11 mouse cellular contexts compared by ENCODE assay signal in genomic region chr3:104673642-104674328, GRCm38 (mm10). TPM values are rescaled to one million over a fixed set of nuclear protein-coding genes. Genes with fewer than 3 reads are reported as not detected.
DNase-seq lines count a peak whose midpoint lies in the region; ATAC-seq lines count a peak whose summit lies in the region.
"Had no signal": no experiment of that assay in that cellular context is flagged by ENCODE, and none has a peak within 500 bp of the region (broad histone marks: within the 10 kb centered on the region; RNA-seq: fewer than 3 reads in every experiment).

No protein-coding gene starts in this region.

- no peaks in the 10 kb centered on the region for H3K36me3 ChIP-seq in kidney, embryonic 14.5 days (ENCODE audit: control insufficient read depth, insufficient read depth, low read length)
- no peaks in the 10 kb centered on the region for H3K36me3 ChIP-seq in intestine, embryonic 16.5 days (ENCODE audit: control insufficient read depth, insufficient read depth, low read length)

- ATAC-seq in kidney, embryonic 14.5 days (ENCODE audit: low FRiP score, low TSS enrichment), result no peak
- peak; percentile 53 for ATAC-seq in intestine, embryonic 16.5 days
- ATAC-seq in cerebellum, adult (ENCODE audit: insufficient number of reproducible peaks, low FRiP score, low TSS enrichment), result no peak

- no peaks in the 10 kb centered on the region for H3K27me3 ChIP-seq in kidney, embryonic 14.5 days (ENCODE audit: control insufficient read depth, insufficient read depth, low read length)
- no peaks in the 10 kb centered on the region for H3K27me3 ChIP-seq in intestine, embryonic 16.5 days (replicated peaks; ENCODE audit: control insufficient read depth, insufficient read depth, low read length)

- H3K4me3 ChIP-seq in kidney, embryonic 14.5 days (ENCODE audit: low read length), result no peak overlapping the region
- no peak overlapping the region for H3K4me3 ChIP-seq in brown adipose tissue, adult 24 weeks (ENCODE audit: insufficient read depth, low read depth, low read length)
- H3K4me3 ChIP-seq in intestine, embryonic 16.5 days (ENCODE audit: low read length), result no peak overlapping the region

- DNase-seq in kidney, postnatal 10 days, result no peak
- peak; percentile 37 to 68 for DNase-seq in spleen, postnatal 36 days (ENCODE audit: low spot score in 2 of 2)
- DNase-seq in testis, postnatal 10 days (ENCODE audit: low spot score), result no peak
- DNase-seq: gastrocnemius, postnatal 14 days; left cerebral cortex, postnatal 4 days; right cerebral cortex, adult 18-20 months; thymus, adult 18-20 months had no signal

- peak overlapping the region; percentile 91 for H3K27ac ChIP-seq in kidney, embryonic 14.5 days (ENCODE audit: low read depth, low read length)
- peak overlapping the region; percentile 76 for H3K27ac ChIP-seq in brown adipose tissue, adult 24 weeks (replicated peaks; ENCODE audit: low read depth, low read length)
- peak overlapping the region; percentile 86 for H3K27ac ChIP-seq in intestine, embryonic 16.5 days (ENCODE audit: low read length)

- 37% methylated on average over 4 of the region's 4 CpGs for WGBS in kidney, embryonic 14.5 days
- WGBS in intestine, embryonic 16.5 days, result 47% methylated on average over 4 of the region's 4 CpGs

- no peaks in the 10 kb centered on the region for H3K9me3 ChIP-seq in kidney, embryonic 14.5 days (ENCODE audit: control insufficient read depth, low read length)
- H3K9me3 ChIP-seq in intestine, embryonic 16.5 days (ENCODE audit: control insufficient read depth, low read length), result no peaks in the 10 kb centered on the region

- no peak overlapping the region for H3K9ac ChIP-seq in kidney, embryonic 14.5 days (ENCODE audit: low read depth, low read length)
- H3K9ac ChIP-seq in intestine, embryonic 16.5 days (ENCODE audit: low read depth, low read length), result peak overlapping the region; percentile 50

- H3K4me1 ChIP-seq in kidney, embryonic 14.5 days (ENCODE audit: control insufficient read depth, insufficient read depth, low read length), result peaks cover 33% of the 10 kb centered on the region
- H3K4me1 ChIP-seq in brown adipose tissue, adult 24 weeks (ENCODE audit: control insufficient read depth, insufficient read depth, insufficient read length, low read length), result peaks cover 35% of the 10 kb centered on the region
- H3K4me1 ChIP-seq in intestine, embryonic 16.5 days (ENCODE audit: control insufficient read depth, insufficient read depth, low read length), result peaks cover 34% of the 10 kb centered on the region

- H3K4me2 ChIP-seq in kidney, embryonic 14.5 days (replicated peaks; ENCODE audit: low read depth, low read length), result 0 out of 2 replicates have a peak overlapping the region, but pooled peaks have one; percentile 62
- 0 out of 2 replicates have a peak overlapping the region, but pooled peaks have one; percentile 73 for H3K4me2 ChIP-seq in intestine, embryonic 16.5 days (ENCODE audit: low read depth, low read length)

RNA-seq across cellular contexts. Expression of gene Slc16a1, which starts 35.3 kb away (rescaled TPM):
- 34.1 and 55.2 TPM in 2 replicates for polyA plus RNA-seq in kidney, embryonic 14.5 days (2014; fragmentation: Nextera tagmentation; extraction: Ambion mirVana)
- 185 and 208 TPM in 2 replicates for polyA plus RNA-seq in brown adipose tissue, adult 24 weeks (2012; ENCODE audit: insufficient read depth, insufficient read length, missing spikeins)
- polyA plus RNA-seq in intestine, embryonic 16.5 days (2015; fragmentation: Nextera tagmentation; extraction: Ambion mirVana), result 48.3 and 48.8 TPM in 2 replicates

Comparison
In these comparisons a context has a peak if more than half of its experiments do, and no peak if none do; other contexts are left out.
1. DNase-seq: peak in spleen, postnatal 36 days (2 of 2); none in kidney, postnatal 10 days (single experiment) and testis, postnatal 10 days (single experiment).
2. Peak in every context shown above with its lines, with median percentiles within 50 percentile points of each other: H3K27ac ChIP-seq.